19 mouse cellular contexts compared by ENCODE assay signal in genomic region chr17:65757150-65757549, GRCm38 (mm10). TPM values are rescaled to one million over a fixed set of nuclear protein-coding genes. Genes with fewer than 3 reads are reported as not detected.
DNase-seq lines count a peak whose midpoint lies in the region; ATAC-seq and TF ChIP-seq lines count a peak whose summit lies in the region.
"Had no signal": no experiment of that assay in that cellular context is flagged by ENCODE, and none has a peak within 500 bp of the region (broad histone marks: within the 10 kb centered on the region; RNA-seq: fewer than 3 reads in every experiment).

No protein-coding gene starts in this region.

- WGBS in forebrain, postnatal 0 days, result 34% methylated on average over 6 of the region's 6 CpGs
- 40% methylated on average over 6 of the region's 6 CpGs for WGBS in forebrain, embryonic 15.5 days
- WGBS in lung, postnatal 0 days, result 49% methylated on average over 6 of the region's 6 CpGs
- 56% methylated on average over 6 of the region's 6 CpGs for WGBS in neural tube, embryonic 13.5 days
- 43% methylated on average over 6 of the region's 6 CpGs for WGBS in neural tube, embryonic 15.5 days

- no peak overlapping the region for H3K4me2 ChIP-seq in forebrain, postnatal 0 days (ENCODE audit: low read depth)
- no peak overlapping the region for H3K4me2 ChIP-seq in forebrain, embryonic 15.5 days (replicated peaks)
- H3K4me2 ChIP-seq in lung, postnatal 0 days (replicated peaks; ENCODE audit: low read depth, low read length), result no peak overlapping the region
- no peak overlapping the region for H3K4me2 ChIP-seq in neural tube, embryonic 13.5 days
- no peak overlapping the region for H3K4me2 ChIP-seq in neural tube, embryonic 15.5 days
- H3K4me2 ChIP-seq: embryonic facial prominence, embryonic 15.5 days; heart, embryonic 13.5 days had no signal

- H3K36me3 ChIP-seq in forebrain, postnatal 0 days (ENCODE audit: insufficient read depth), result no peaks in the 10 kb centered on the region
- peaks cover 3% of the 10 kb centered on the region; the same call in 1 of the 2 replicates for H3K36me3 ChIP-seq in forebrain, embryonic 15.5 days
- no peaks in the 10 kb centered on the region; the same call in 1 of the 2 replicates for H3K36me3 ChIP-seq in lung, postnatal 0 days (ENCODE audit: insufficient read depth, low read length)
- H3K36me3 ChIP-seq in neural tube, embryonic 13.5 days, result peaks cover 30% of the 10 kb centered on the region
- peaks cover 7% of the 10 kb centered on the region; the same call in 1 of the 2 replicates for H3K36me3 ChIP-seq in neural tube, embryonic 15.5 days

- peak; percentile 43; the same call in 1 of the 2 replicates for ATAC-seq in forebrain, postnatal 0 days
- ATAC-seq in forebrain, embryonic 15.5 days (replicated peaks), result no peak
- ATAC-seq in lung, postnatal 0 days, result no peak; the same call in 1 of the 2 replicates
- peak; percentile 41 for ATAC-seq in neural tube, embryonic 13.5 days (ENCODE audit: low read depth)
- ATAC-seq in neural tube, embryonic 15.5 days (ENCODE audit: low FRiP score), result no peak

- peak; percentile 21 for DNase-seq in forebrain, postnatal 0 days
- peak; percentile 24 for DNase-seq in lung, postnatal 0 days (ENCODE audit: low spot score)
- DNase-seq in lung, adult 18-20 months, result no peak
- DNase-seq in lung, postnatal 36 days, result peak; percentile 57
- DNase-seq: adrenal gland, adult 2 months; cerebellum, adult 9-11 months; heart, postnatal 36 days; kidney, postnatal 4 days; layer of hippocampus, adult 9-11 months; left cerebral cortex, postnatal 4 days; liver; right cerebral cortex, postnatal 25 days; thymus, postnatal 36 days had no signal

- no peak overlapping the region for H3K27ac ChIP-seq in forebrain, postnatal 0 days (ENCODE audit: low read depth, low read length)
- H3K27ac ChIP-seq in forebrain, embryonic 15.5 days (replicated peaks), result no peak overlapping the region
- no peak overlapping the region for H3K27ac ChIP-seq in lung, postnatal 0 days (ENCODE audit: low read length)
- H3K27ac ChIP-seq in neural tube, embryonic 13.5 days (replicated peaks), result no peak overlapping the region
- H3K27ac ChIP-seq in neural tube, embryonic 15.5 days (replicated peaks), result no peak overlapping the region
- H3K27ac ChIP-seq: embryonic facial prominence, embryonic 15.5 days; heart, embryonic 13.5 days; left cerebral cortex, adult 2 months had no signal

- H3K4me1 ChIP-seq in forebrain, postnatal 0 days (ENCODE audit: insufficient read depth), result no peaks in the 10 kb centered on the region
- H3K4me1 ChIP-seq in forebrain, embryonic 15.5 days, result no peaks in the 10 kb centered on the region
- H3K4me1 ChIP-seq in lung, postnatal 0 days (ENCODE audit: insufficient read depth, low read depth, low read length), result no peaks in the 10 kb centered on the region
- H3K4me1 ChIP-seq in neural tube, embryonic 13.5 days (replicated peaks), result peaks cover 5% of the 10 kb centered on the region; the same call in 1 of the 2 replicates
- no peaks in the 10 kb centered on the region for H3K4me1 ChIP-seq in neural tube, embryonic 15.5 days
- H3K4me1 ChIP-seq: embryonic facial prominence, embryonic 15.5 days had no signal

- H3K9me3 ChIP-seq in forebrain, postnatal 0 days (ENCODE audit: low read length), result no peaks in the 10 kb centered on the region
- H3K9me3 ChIP-seq in forebrain, embryonic 15.5 days, result no peaks in the 10 kb centered on the region
- H3K9me3 ChIP-seq in lung, postnatal 0 days (ENCODE audit: low read length), result no peaks in the 10 kb centered on the region
- peaks cover 12% of the 10 kb centered on the region for H3K9me3 ChIP-seq in neural tube, embryonic 13.5 days
- 0 out of 2 replicates have a peak, but pooled peaks cover 6% of the 10 kb centered on the region for H3K9me3 ChIP-seq in neural tube, embryonic 15.5 days (replicated peaks)

- TF ChIP-seq CTCF in forebrain, postnatal 0 days (IDR thresholded peaks at IDR 0.05; ENCODE audit: low read depth), result no peak
- no peak for TF ChIP-seq CTCF in lung, postnatal 0 days (IDR thresholded peaks at IDR 0.05)

- H3K9ac ChIP-seq in forebrain, postnatal 0 days, result no peak overlapping the region
- no peak overlapping the region for H3K9ac ChIP-seq in forebrain, embryonic 15.5 days (replicated peaks)
- no peak overlapping the region for H3K9ac ChIP-seq in lung, postnatal 0 days (replicated peaks; ENCODE audit: low read depth)
- H3K9ac ChIP-seq in neural tube, embryonic 13.5 days, result no peak overlapping the region
- H3K9ac ChIP-seq in neural tube, embryonic 15.5 days (replicated peaks), result no peak overlapping the region
- H3K9ac ChIP-seq: embryonic facial prominence, embryonic 15.5 days; heart, embryonic 13.5 days had no signal

- no peaks in the 10 kb centered on the region for H3K27me3 ChIP-seq in forebrain, postnatal 0 days (ENCODE audit: insufficient read depth, low read length)
- no peaks in the 10 kb centered on the region for H3K27me3 ChIP-seq in forebrain, embryonic 15.5 days
- H3K27me3 ChIP-seq in lung, postnatal 0 days (replicated peaks; ENCODE audit: insufficient read depth, low read length), result no peaks in the 10 kb centered on the region
- H3K27me3 ChIP-seq in neural tube, embryonic 13.5 days, result no peaks in the 10 kb centered on the region
- no peaks in the 10 kb centered on the region for H3K27me3 ChIP-seq in neural tube, embryonic 15.5 days (replicated peaks)
- H3K27me3 ChIP-seq: embryonic facial prominence, embryonic 15.5 days; heart, embryonic 13.5 days had no signal

- no peak overlapping the region for H3K4me3 ChIP-seq in forebrain, postnatal 0 days (ENCODE audit: low read depth, low read length)
- no peak overlapping the region for H3K4me3 ChIP-seq in forebrain, embryonic 15.5 days
- H3K4me3 ChIP-seq in lung, postnatal 0 days (ENCODE audit: low read depth, low read length), result no peak overlapping the region
- H3K4me3 ChIP-seq in neural tube, embryonic 13.5 days, result no peak overlapping the region
- H3K4me3 ChIP-seq in neural tube, embryonic 15.5 days (replicated peaks), result no peak overlapping the region
- H3K4me3 ChIP-seq: embryonic facial prominence, embryonic 15.5 days; heart, embryonic 13.5 days; left cerebral cortex, adult 2 months had no signal

- no peak for TF ChIP-seq EP300 in lung, postnatal 0 days (IDR thresholded peaks at IDR 0.05)

RNA-seq across cellular contexts. Expression of gene Rab31, which starts 15.4 kb away (rescaled TPM):
- 92.8 and 110 TPM in 2 replicates for total RNA-seq in forebrain, postnatal 0 days (2014; rRNA removed)
- 74.0 and 79.3 TPM in 2 replicates for polyA plus RNA-seq in forebrain, postnatal 0 days (2015; fragmentation: Nextera tagmentation; extraction: Ambion mirVana)
- polyA plus RNA-seq in forebrain, embryonic 15.5 days (2015; fragmentation: Nextera tagmentation; extraction: Ambion mirVana), result 71.8 and 75.5 TPM in 2 replicates
- polyA plus RNA-seq in lung, postnatal 0 days (2015; fragmentation: Nextera tagmentation; extraction: Ambion mirVana), result 33.3 and 33.5 TPM in 2 replicates
- polyA plus RNA-seq in neural tube, embryonic 13.5 days (2015; fragmentation: Nextera tagmentation; extraction: Ambion mirVana), result 65.5 and 71.7 TPM in 2 replicates
- 53.2 and 56.8 TPM in 2 replicates for polyA plus RNA-seq in neural tube, embryonic 15.5 days (2015; fragmentation: Nextera tagmentation; extraction: Ambion mirVana)

RNA-seq across cellular contexts. Expression of gene Ppp4r1, which starts 25.2 kb away (rescaled TPM):
- 51.0 and 59.2 TPM in 2 replicates for total RNA-seq in forebrain, postnatal 0 days (2014; rRNA removed)
- 20.7 and 28.7 TPM in 2 replicates for polyA plus RNA-seq in forebrain, postnatal 0 days (2015; fragmentation: Nextera tagmentation; extraction: Ambion mirVana)
- 43.4 and 45.2 TPM in 2 replicates for polyA plus RNA-seq in forebrain, embryonic 15.5 days (2015; fragmentation: Nextera tagmentation; extraction: Ambion mirVana)
- polyA plus RNA-seq in lung, postnatal 0 days (2015; fragmentation: Nextera tagmentation; extraction: Ambion mirVana), result 21.2 and 26.5 TPM in 2 replicates
- 44.7 and 46.0 TPM in 2 replicates for polyA plus RNA-seq in neural tube, embryonic 13.5 days (2015; fragmentation: Nextera tagmentation; extraction: Ambion mirVana)
- 36.3 and 40.1 TPM in 2 replicates for polyA plus RNA-seq in neural tube, embryonic 15.5 days (2015; fragmentation: Nextera tagmentation; extraction: Ambion mirVana)

Comparison
In these comparisons a context has a peak if more than half of its experiments do, and no peak if none do; other contexts are left out.
1. ATAC-seq: peak in forebrain, postnatal 0 days (single experiment) and neural tube, embryonic 13.5 days (single experiment); none in forebrain, embryonic 15.5 days (single experiment), lung, postnatal 0 days (single experiment) and neural tube, embryonic 15.5 days (single experiment).
2. DNase-seq: peak in forebrain, postnatal 0 days (single experiment), lung, postnatal 0 days (single experiment) and lung, postnatal 36 days (single experiment); none in lung, adult 18-20 months (0 of 2).